Mouse (Mus musculus) brain, adult 2 months (tissue): ENCODE results near the gene Il7r.

ENCODE experiments used
- DNase-seq: peaks from one replicate; pipeline ENCODE4 v3.0.0; 2011; ENCODE audit warnings: low read depth, low spot score

Gene Il7r

DNA sequence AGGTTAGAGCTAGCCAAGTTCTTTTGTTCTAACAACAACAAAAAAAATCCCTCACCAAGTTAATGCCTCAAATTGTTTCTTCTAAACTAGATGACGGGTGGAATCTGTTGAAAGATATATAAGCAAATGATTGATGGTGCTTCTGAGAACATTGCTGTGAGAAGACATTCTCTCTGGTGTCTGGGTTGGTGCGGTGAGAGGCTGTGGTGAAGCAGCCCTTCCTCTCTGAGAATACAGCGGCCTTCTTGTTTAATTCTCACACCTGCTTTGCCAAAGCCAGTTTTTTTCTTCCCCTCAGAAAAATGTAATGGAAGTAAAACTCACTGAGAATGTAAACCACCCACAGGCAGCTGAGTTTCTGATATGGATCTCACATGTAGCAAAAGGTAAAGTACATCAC, 57.8 kb downstream of the Il7r start:
- DNase-seq, result peak; percentile 4

GRCm38 (mm10) chr15:9471053-9471685, 58.8 kb downstream of the Il7r start:
- peak; percentile 13 for DNase-seq

GRCm38 (mm10) chr15:9464039-9464438, 65.9 kb downstream of the Il7r start:
- DNase-seq, result no peak

DNA sequence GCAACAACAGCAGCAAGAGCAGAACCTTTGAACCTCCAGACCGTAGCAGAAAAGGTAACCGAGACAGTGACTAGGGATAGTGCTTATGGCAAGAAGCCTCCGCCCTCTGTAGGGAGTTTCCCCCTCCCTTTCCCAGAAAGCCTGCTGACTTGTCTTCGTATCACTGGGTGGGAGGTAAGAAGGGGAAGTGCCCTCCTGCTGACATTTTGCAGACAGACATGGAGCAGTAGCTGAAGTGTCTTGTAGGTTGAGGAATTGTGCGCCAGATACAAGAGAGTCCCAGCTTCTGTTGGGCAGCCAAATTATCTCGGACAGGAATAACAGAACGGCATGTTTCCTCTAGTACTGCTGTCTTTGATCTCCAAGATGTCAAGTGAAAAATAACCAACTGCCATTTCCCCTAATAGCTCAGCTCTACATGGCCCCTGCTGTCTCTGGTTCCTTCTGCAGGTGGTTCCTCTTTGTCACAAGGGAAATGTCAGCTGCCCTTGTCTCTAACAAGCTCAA, 66.4 kb downstream of the Il7r start:
- peak; percentile 6 for DNase-seq
